Mouse (Mus musculus) hindbrain, postnatal 0 days (tissue): ENCODE data around the gene St14. TPM values are rescaled to one million over a fixed set of nuclear protein-coding genes. Genes with fewer than 3 reads are reported as not detected.

Source experiments
- ATAC-seq: fragments of 200-750 bp; cut with Nextera tagmentation; 2 replicates; pipeline ENCODE4 v1.8.0; 2017; ENCODE audit warnings: mild to moderate bottlenecking, moderate TSS enrichment, moderate library complexity
- DNase-seq: peaks from one replicate; pipeline ENCODE4 v3.0.0-alpha.2; 2015; ENCODE audit warnings: low spot score
- H3K27ac ChIP-seq: fragments of 300-500 bp; sonication (generic); 2 replicates; pipeline ENCODE4 v1.5.1; 2014; ENCODE audit warnings: mild to moderate bottlenecking
- H3K27me3 ChIP-seq: fragments of 300-500 bp; sonication (generic); 2 replicates; pipeline ENCODE4 v1.6.1; 2014; ENCODE audit warnings: low read length, mixed read lengths; ENCODE audit not compliant: insufficient read depth
- H3K36me3 ChIP-seq: fragments of 300-500 bp; sonication (generic); 2 replicates; pipeline ENCODE4 v1.6.1; 2014; ENCODE audit warnings: low read length, mixed read lengths; ENCODE audit not compliant: insufficient read depth
- H3K4me1 ChIP-seq: fragments of 300-500 bp; sonication (generic); 2 replicates; pipeline ENCODE4 v1.6.1; 2014; ENCODE audit warnings: antibody characterized with exemption, low read length, mixed read lengths; ENCODE audit not compliant: insufficient read depth
- H3K4me2 ChIP-seq: fragments of 300-500 bp; sonication (generic); 2 replicates; pipeline ENCODE4 v1.6.1; 2014; ENCODE audit warnings: low read depth, mild to moderate bottlenecking, low read length, moderate library complexity, mixed read lengths
- H3K4me3 ChIP-seq: fragments of 300-500 bp; sonication (generic); 2 replicates; pipeline ENCODE4 v1.5.1; 2014; ENCODE audit warnings: low read length
- H3K9ac ChIP-seq: fragments of 300-500 bp; sonication (generic); replicated peaks from 2 replicates; pipeline ENCODE4 v1.6.1; 2014; ENCODE audit warnings: mild to moderate bottlenecking, low read length, moderate library complexity, mixed read lengths
- H3K9me3 ChIP-seq: fragments of 300-500 bp; sonication (generic); 2 replicates; pipeline ENCODE4 v1.6.1; 2016; ENCODE audit warnings: low read length, mixed read lengths
- CTCF ChIP-seq: IDR thresholded peaks from 2 replicates; pipeline ENCODE4 v1.5.1; 2016; ENCODE audit warnings: antibody characterized with exemption, control low read depth, low read depth
- WGBS: fragments of 180-500 bp; shearing (Covaris S2); extraction: QIAGEN DNeasy Blood & Tissue Kit; methylation state at CpG from one replicate; pipeline ENCODE4 v1.1.7; 2014; 5-methylcytosine and 5-hydroxymethylcytosine counted together
- polyA plus RNA-seq: library from polyadenylated mRNA; unstranded; fragments of >200 nt; fragmentation: Nextera tagmentation; extraction: Ambion mirVana; gene quantifications from 2 replicates; pipeline ENCODE4 v1.2.1, GENCODE M21; 2015
- total RNA-seq: library from RNA; depleted of rRNA; stranded (reverse); fragments of >200 nt; gene quantifications from 2 replicates; pipeline ENCODE4 v1.2.3, GENCODE M21; 2014

The St14 gene
- total and polyA plus RNA-seq, 2 experiments from 2014 or later = 0.90 to 1.1 TPM

DNA sequence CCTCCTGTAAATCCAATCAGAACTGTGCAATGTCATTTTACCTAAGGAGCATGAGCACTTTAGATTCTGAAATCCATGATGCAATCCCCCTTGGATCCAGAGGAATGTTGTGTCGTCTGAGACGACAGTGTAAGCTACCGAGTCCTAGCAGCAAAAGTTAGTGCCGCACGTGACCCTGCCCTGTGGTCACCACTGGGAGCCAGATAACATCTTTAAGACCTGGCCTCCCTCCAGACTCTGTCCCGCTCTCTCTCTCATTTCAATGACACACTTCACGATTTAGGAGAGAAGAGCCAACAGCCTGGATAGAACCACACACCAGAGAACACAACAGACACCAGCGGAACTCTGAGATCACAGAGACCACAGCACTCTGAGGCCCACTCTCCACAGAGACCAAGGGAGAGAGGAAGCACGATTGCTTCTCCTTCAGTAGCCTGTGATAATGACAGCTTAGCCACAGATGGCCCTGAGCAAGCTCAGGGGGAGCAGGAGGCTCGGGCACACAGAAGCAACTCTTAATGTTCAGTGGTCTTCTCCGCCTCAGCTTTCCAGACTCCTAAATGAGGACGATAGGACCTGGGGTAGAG is 3.7 kb downstream of the St14 start:
- Histone ChIP-seq H3K9ac (no peak overlapping the region), H3K4me3 (no peak overlapping the region), H3K27me3 (peaks cover 16% of the 10 kb centered on the region), H3K36me3 (no peaks in the 10 kb centered on the region), H3K27ac (no peak overlapping the region), H3K4me1 (peaks cover 9% of the 10 kb centered on the region; the same call in 1 of the 2 replicates), H3K9me3 (no peaks in the 10 kb centered on the region), H3K4me2 (no peak overlapping the region)
- DNase-seq (no peak), ATAC-seq (no peak)
- TF ChIP-seq CTCF = no peak
- 75% methylated on average over 12 of the region's 12 CpGs for WGBS

DNA sequence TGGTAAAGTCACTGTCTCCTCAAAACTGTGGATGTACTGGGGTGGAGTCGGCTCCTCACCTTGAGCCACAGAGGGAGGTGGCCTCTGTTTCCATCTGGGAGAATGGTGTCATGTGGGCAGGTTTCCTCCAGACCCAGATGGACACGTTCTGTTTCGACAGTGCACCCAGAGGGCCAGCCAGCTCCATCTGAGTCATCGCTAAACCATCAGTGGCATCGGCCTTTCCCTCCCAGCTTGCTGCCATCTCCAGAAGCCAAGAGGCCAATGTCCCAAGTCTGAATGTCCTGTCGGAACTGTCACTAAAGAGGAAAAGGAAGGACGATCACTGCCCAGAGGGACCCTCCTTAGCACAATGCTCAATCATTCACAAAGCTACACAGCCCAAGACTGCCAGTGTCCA is 5.6 kb downstream of the St14 start:
- Histone ChIP-seq H3K27ac (no peak overlapping the region), H3K4me3 (no peak overlapping the region), H3K9me3 (no peaks in the 10 kb centered on the region), H3K4me1 (0 out of 2 replicates have a peak, but pooled peaks cover under 1% of the 10 kb centered on the region), H3K4me2 (no peak overlapping the region), H3K36me3 (no peaks in the 10 kb centered on the region), H3K27me3 (no peaks in the 10 kb centered on the region; the same call in 1 of the 2 replicates), H3K9ac (no peak overlapping the region)
- TF ChIP-seq CTCF = no peak
- 85% methylated on average over 7 of the region's 7 CpGs for WGBS
- no peak for ATAC-seq
- no peak for DNase-seq

DNA sequence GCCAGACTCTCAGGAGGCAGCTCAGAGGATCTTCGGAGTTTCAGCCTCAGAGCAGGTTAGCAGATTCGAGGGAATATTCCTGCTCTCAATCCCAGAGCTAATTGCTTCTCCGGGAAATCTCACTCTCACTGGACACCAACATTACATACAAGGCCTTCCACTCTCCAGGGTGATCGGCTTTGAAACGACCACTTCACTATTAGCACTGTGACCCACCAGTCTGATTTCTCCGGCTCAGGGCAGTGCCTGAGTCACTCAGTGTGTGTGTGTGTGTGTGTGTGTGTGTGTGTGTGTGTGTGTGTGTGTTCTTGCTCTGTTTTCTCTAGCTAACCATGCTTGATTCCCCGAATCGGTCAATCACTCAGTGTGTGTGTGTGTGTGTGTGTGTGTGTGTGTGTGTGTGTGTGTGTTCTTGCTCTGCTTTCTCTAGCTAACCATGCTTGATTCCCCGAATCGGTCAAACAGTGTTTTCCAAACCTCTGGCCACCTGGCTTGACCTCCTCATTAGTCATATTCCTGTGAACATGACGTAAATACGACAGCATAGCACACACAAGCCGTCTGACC is 9.1 kb downstream of the St14 start:
- no peak for TF ChIP-seq CTCF
- H3K27ac ChIP-seq = no peak overlapping the region
- H3K4me2 ChIP-seq = no peak overlapping the region
- no peaks in the 10 kb centered on the region for H3K9me3 ChIP-seq
- H3K36me3 ChIP-seq = no peaks in the 10 kb centered on the region
- H3K4me3 ChIP-seq = no peak overlapping the region
- 67% methylated on average over 13 of the region's 13 CpGs for WGBS
- no peak overlapping the region for H3K9ac ChIP-seq
- no peaks in the 10 kb centered on the region for H3K4me1 ChIP-seq
- DNase-seq (no peak), ATAC-seq (no peak)
- H3K27me3 ChIP-seq = no peaks in the 10 kb centered on the region

DNA sequence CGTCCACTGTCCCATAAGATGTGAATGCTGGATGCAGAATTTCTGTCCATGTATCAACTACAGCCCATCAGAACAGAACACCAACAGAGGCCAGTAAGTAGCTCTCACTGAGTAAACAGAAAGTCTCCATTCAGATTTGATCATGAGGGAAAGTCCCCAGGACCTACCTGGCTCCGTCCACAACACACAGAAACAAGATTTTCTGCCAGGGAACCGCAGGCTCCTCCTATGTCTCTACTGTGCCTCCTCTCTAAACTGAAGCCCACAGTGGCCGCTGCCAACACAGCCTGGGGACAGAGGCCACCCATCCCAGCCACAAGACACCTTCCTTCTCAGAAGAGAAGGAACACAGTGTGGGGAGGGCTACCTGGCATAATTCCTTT is 11.1 kb downstream of the St14 start:
- H3K36me3 ChIP-seq = no peaks in the 10 kb centered on the region
- WGBS = 85% methylated on average over 4 of the region's 4 CpGs
- no peaks in the 10 kb centered on the region for H3K27me3 ChIP-seq
- no peak overlapping the region for H3K27ac ChIP-seq
- DNase-seq (no peak), ATAC-seq (no peak)
- no peak overlapping the region for H3K4me3 ChIP-seq
- no peak overlapping the region for H3K9ac ChIP-seq
- no peaks in the 10 kb centered on the region for H3K9me3 ChIP-seq
- no peaks in the 10 kb centered on the region for H3K4me1 ChIP-seq
- TF ChIP-seq CTCF = no peak
- H3K4me2 ChIP-seq = no peak overlapping the region

DNA sequence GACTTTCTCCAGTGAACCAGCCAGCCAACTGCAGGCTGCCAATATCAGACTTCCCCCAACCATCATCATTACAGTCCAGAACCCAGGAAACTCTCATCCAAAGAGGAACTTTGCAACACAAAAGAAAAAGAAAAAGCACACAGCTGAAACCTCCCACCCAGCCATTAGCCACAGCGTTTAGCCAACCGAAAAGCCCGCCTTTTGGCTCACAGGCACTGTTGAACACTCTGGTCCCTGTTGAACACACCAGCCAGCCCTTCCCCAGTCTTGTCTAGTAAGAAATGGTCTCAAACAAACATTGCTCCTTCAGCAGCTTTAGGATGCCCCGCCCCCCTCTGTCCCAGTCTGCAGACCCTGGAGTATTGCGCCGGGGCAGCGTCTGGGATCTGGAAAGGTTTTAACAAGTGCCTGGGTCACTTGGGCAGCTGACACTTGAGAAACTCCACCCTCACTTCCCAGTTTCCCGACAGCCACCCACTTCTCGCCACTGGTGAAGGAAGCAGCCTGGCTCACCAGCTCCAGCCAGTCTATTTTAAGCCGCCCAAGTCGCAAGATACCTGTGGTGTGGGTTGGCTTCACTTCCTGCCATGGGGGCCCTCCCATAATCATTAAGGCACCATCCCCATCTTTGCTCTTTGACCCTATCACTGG is 11.6 kb downstream of the St14 start:
- WGBS = 71% methylated on average over 11 of the region's 11 CpGs
- Histone ChIP-seq H3K4me3 (no peak overlapping the region), H3K9ac (no peak overlapping the region), H3K27ac (no peak overlapping the region), H3K4me1 (no peaks in the 10 kb centered on the region), H3K36me3 (no peaks in the 10 kb centered on the region), H3K9me3 (no peaks in the 10 kb centered on the region), H3K27me3 (no peaks in the 10 kb centered on the region), H3K4me2 (no peak overlapping the region)
- ATAC-seq (no peak), DNase-seq (no peak)
- TF ChIP-seq CTCF = no peak

DNA sequence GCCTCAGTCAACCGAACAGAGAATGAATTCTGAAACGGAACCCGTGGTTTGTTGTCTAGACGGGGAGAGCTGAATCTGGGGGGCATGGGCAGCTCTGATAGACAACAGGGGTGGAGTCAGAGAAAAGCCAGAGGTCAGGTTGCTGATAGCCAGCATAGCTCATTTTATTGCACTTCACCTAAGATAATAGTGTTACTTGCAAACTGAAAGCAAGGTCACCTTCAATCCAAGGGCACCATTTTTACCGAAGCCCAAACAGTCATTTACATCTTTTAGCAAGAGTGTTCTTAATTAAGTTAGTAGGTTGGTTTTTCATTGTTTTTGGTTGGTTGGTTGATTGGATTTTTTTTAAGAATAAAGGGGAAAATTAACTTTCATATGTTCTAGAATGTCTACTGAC is 12.2 kb downstream of the St14 start:
- ATAC-seq (no peak), DNase-seq (no peak)
- no peak overlapping the region for H3K9ac ChIP-seq
- H3K36me3 ChIP-seq = no peaks in the 10 kb centered on the region
- TF ChIP-seq CTCF = no peak
- no peaks in the 10 kb centered on the region for H3K4me1 ChIP-seq
- no peak overlapping the region for H3K27ac ChIP-seq
- H3K4me2 ChIP-seq = no peak overlapping the region
- 78% methylated on average over 5 of the region's 5 CpGs for WGBS
- no peaks in the 10 kb centered on the region for H3K9me3 ChIP-seq
- H3K27me3 ChIP-seq = no peaks in the 10 kb centered on the region
- no peak overlapping the region for H3K4me3 ChIP-seq
